Mouse (Mus musculus) liver, adult 2 months (tissue): ENCODE measurements at regions not wholly inside any gene's neighbourhood (a gene's known extent, or its start where the extent isn't known, plus 50 kb on each side); places are given as distances from the start of the nearest gene placed in this dataset.

Experiments
- CTCF ChIP-seq: fragments of 200-500 bp; IDR thresholded peaks from 2 replicates; pipeline ENCODE4 v1.5.1; 2011; ENCODE audit warnings: low read depth, low read length, control low read depth
- POLR2A ChIP-seq: fragments of 200-500 bp; IDR thresholded peaks from 2 replicates; pipeline ENCODE4 v1.6.1; 2011; ENCODE audit warnings: low read length, control low read depth; ENCODE audit not compliant: insufficient read depth; ENCODE audit errors: extremely low read depth

DNA sequence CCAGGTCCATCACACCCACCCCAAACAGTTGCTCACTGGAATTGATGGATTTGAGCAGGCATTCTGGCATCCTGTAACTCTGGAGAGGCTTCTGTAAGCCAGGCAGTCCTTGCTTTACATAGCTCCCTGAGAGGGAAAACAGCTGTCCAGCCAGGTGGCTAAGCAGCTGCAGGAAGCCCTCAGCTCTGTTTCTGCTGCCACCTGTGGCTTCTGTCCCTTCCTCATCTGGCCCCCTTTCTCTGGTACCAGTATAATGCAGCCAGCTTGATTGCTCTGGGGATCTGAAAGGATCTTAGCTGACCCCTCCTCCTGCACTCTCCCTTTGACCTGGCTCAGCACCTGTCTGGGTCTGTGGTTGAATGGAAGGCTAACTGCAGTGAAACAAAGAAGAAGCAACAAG is 365.4 kb upstream of the Smim15 start:
- TF ChIP-seq POLR2A: no peak
- no peak for TF ChIP-seq CTCF
